Mouse (Mus musculus) embryonic facial prominence, embryonic 10.5 days (tissue): Measurements from ENCODE around the gene Nrip1. TPM values are rescaled to one million over a fixed set of nuclear protein-coding genes. Genes with fewer than 3 reads are reported as not detected.
A peak's percentile ranks its signal among the peaks of the same experiment; 100 is the strongest.

ENCODE experiments used
- DNase-seq: peaks from one replicate; pipeline ENCODE4 v3.0.0-alpha.2; 2017; ENCODE audit warnings: low spot score
- H3K27ac ChIP-seq: fragments of 300-500 bp; sonication (generic); replicated peaks from 2 replicates; pipeline ENCODE4 v1.5.1; 2016; ENCODE audit warnings: mild to moderate bottlenecking
- H3K27me3 ChIP-seq: fragments of 300-500 bp; sonication (generic); replicated peaks from 2 replicates; pipeline ENCODE4 v1.6.1; 2016; ENCODE audit warnings: low read depth, mild to moderate bottlenecking; ENCODE audit not compliant: poor library complexity, severe bottlenecking
- H3K36me3 ChIP-seq: fragments of 300-500 bp; sonication (generic); replicated peaks from 2 replicates; pipeline ENCODE4 v1.6.1; 2016; ENCODE audit warnings: mild to moderate bottlenecking, moderate library complexity
- H3K4me1 ChIP-seq: fragments of 300-500 bp; sonication (generic); 2 replicates; pipeline ENCODE4 v1.6.1; 2016
- H3K4me3 ChIP-seq: fragments of 300-500 bp; sonication (generic); 2 replicates; pipeline ENCODE4 v1.5.1; 2016; ENCODE audit warnings: mild to moderate bottlenecking, moderate library complexity
- H3K9me3 ChIP-seq: fragments of 300-500 bp; sonication (generic); 2 replicates; pipeline ENCODE4 v1.6.1; 2016; ENCODE audit warnings: mild to moderate bottlenecking
- WGBS: fragments of 180-500 bp; shearing (Covaris S2); methylation state at CpG from one replicate; pipeline ENCODE4 v1.1.7; 2016; 5-methylcytosine and 5-hydroxymethylcytosine counted together
- polyA plus RNA-seq: library from polyadenylated mRNA; unstranded; fragments of >200 nt; fragmentation: Nextera tagmentation; extraction: Ambion mirVana; gene quantifications from 2 replicates; pipeline ENCODE4 v1.2.1, GENCODE M21; 2016

Nrip1 gene
- polyA plus RNA-seq, 1 experiment from 2014 or later = 58.3 TPM

DNA sequence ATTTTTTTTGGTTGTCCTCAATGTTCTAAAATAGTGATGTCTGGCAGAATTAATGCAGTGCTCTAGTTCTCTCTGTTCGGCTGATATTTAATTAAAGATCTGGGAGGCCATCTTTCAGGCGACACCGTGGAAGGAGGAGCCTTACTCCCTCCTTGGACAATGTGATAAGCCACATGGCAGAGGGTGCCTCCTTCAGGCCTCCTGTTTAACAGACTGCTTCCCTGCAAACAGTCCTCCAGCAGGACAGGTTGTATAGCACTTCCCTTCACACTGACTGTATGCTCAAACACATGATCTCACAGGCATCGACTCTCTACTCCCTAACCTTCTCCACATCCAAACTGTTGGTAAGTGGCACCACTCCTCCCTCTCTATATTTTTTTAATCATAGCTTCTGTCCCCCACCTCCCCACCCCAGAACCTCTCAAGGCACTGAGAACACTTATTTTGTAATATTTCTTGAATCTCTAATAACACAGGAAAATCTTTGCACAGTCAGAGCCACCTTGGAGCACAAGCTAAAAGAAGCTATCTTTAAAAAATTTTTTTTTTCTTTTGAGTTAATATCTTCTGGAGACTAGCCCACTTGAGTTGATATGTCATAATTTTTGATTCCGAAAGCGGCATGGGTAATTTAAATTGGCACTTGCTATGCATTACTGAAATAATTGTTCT lies 3.4 kb downstream of the Nrip1 start:
- no peaks in the 10 kb centered on the region for H3K27me3 ChIP-seq
- H3K36me3 ChIP-seq = peaks cover 19% of the 10 kb centered on the region
- DNase-seq = peak; percentile 43
- H3K9me3 ChIP-seq = no peaks in the 10 kb centered on the region
- H3K4me1 ChIP-seq = peaks cover 50% of the 10 kb centered on the region
- H3K4me3 ChIP-seq = peak overlapping the region; percentile 93
- 32% methylated on average over 6 of the region's 6 CpGs for whole genome bisulfite sequencing
- no peak overlapping the region for H3K27ac ChIP-seq

DNA sequence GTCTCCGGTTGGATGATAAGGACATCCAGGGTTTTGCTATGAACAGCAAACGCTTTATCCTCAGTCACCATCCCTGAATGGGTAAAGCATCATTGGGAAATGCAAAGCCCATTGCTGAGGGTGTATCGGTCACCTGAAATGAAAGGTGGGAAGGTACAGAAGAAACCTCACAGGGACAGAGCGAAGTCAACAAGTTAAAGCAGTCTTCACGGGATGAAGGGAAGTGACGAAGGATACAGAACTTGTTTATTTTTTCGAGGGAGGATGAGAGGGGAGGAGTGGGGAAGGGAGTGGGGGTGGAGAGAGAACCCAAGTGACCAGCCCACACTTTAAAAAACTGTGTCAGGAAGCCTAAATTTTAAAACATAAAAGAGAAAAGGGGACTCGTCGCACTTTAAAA lies 4.4 kb downstream of the Nrip1 start:
- Histone ChIP-seq H3K27ac (no peak overlapping the region), H3K4me1 (peaks cover 50% of the 10 kb centered on the region), H3K4me3 (no peak overlapping the region), H3K27me3 (no peaks in the 10 kb centered on the region), H3K36me3 (peaks cover 20% of the 10 kb centered on the region), H3K9me3 (no peaks in the 10 kb centered on the region)
- 73% methylated on average over 9 of the region's 9 CpGs for WGBS
- DNase-seq = no peak

DNA sequence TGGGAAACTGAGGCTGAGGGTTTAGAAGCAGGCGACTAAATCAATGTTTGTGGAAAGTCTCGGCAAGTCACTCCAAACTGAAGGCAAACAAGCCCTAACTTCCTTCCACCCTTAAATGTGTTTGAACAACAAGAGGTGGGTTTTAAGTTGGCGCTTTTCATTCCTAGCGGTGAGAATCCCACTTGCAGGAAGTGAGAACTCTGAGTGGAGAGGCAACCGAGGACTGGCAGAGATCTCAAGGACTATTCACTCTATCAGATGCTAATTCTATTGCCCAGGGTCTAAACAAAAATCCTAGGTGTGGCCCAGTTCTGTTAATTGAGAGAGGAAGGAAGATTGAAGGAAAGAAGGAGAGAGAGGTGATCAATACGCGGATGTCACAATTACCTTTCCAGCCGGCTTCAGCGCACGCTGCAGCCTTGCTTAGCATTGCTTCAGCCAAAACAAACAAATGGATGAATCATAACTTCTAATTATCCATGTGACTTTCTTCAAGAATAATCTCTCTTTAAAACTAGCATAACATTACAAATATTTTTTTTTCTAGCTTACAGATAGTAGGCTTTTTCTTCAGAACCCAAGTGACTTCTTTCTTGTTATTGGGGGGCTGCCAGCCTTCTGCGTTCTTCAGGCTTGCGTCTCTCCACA lies 6.2 kb downstream of the Nrip1 start:
- H3K36me3 ChIP-seq = peaks cover 31% of the 10 kb centered on the region
- H3K9me3 ChIP-seq = no peaks in the 10 kb centered on the region
- no peak overlapping the region for H3K4me3 ChIP-seq
- H3K27ac ChIP-seq = no peak overlapping the region
- peaks cover 44% of the 10 kb centered on the region for H3K4me1 ChIP-seq
- no peak for DNase-seq
- 89% methylated on average over 12 of the region's 12 CpGs for WGBS
- no peaks in the 10 kb centered on the region for H3K27me3 ChIP-seq

- DNase-seq = no peak
- H3K27ac ChIP-seq = no peak overlapping the region
- H3K4me3 ChIP-seq = no peak overlapping the region
- 84% methylated on average over 17 of the region's 17 CpGs for WGBS
- H3K27me3 ChIP-seq = no peaks in the 10 kb centered on the region
- peaks cover 37% of the 10 kb centered on the region for H3K4me1 ChIP-seq
- peaks cover 40% of the 10 kb centered on the region for H3K36me3 ChIP-seq
- no peaks in the 10 kb centered on the region for H3K9me3 ChIP-seq
Observed at GRCm38 (mm10) chr16:76365790-76366406, 7.7 kb downstream of the Nrip1 start.

DNA sequence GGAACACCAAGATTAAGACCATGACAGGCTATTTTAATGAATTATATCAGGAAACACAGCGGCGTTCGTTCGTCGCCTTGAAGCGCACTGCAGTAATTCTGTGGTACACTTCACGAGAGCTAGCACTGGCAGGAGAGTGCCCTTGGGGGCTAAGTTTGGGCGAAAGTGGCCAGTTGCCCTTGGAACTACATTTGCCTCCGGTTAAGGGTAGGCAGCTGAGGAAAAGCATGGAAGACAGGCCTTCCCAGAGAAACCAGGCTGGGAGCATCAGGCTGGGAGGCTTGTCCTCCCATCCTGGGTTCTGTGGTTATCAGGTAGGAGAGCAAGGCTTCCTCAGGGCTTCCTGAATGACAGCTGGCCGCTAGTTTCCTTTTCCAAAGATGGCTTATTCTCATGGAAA lies 8.4 kb downstream of the Nrip1 start:
- no peak overlapping the region for H3K4me3 ChIP-seq
- no peak overlapping the region for H3K27ac ChIP-seq
- H3K36me3 ChIP-seq = peaks cover 43% of the 10 kb centered on the region
- 84% methylated on average over 10 of the region's 10 CpGs for WGBS
- peaks cover 30% of the 10 kb centered on the region for H3K4me1 ChIP-seq
- H3K27me3 ChIP-seq = no peaks in the 10 kb centered on the region
- H3K9me3 ChIP-seq = no peaks in the 10 kb centered on the region
- no peak for DNase-seq

DNA sequence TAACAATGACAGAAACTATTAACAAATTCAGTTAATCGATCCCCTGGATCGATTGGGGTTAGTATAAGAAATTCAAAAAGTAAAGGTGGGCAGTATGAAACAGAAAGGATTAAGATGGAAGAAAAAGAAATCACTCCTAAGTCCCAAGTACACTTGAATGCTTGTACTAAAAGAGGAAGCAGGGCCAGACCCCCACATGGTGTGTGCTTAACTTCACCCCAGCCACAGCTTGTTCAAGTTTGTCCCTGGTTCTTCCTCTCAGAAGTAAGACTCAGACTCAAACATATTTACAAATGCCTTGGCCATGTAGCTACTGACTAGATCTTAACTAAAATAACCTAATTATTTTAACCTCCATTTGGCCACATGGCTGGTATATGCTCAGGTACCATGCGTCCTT lies 10.0 kb downstream of the Nrip1 start:
- DNase-seq = no peak
- H3K36me3 ChIP-seq = peaks cover 44% of the 10 kb centered on the region
- WGBS = 97% methylated on average over 3 of the region's 3 CpGs
- H3K27me3 ChIP-seq = no peaks in the 10 kb centered on the region
- H3K4me3 ChIP-seq = no peak overlapping the region
- H3K4me1 ChIP-seq = peaks cover 19% of the 10 kb centered on the region
- H3K9me3 ChIP-seq = no peaks in the 10 kb centered on the region
- no peak overlapping the region for H3K27ac ChIP-seq

GRCm38 (mm10) chr16:76362982-76363381 lies 10.6 kb downstream of the Nrip1 start:
- no peak overlapping the region for H3K4me3 ChIP-seq
- H3K4me1 ChIP-seq = peaks cover 22% of the 10 kb centered on the region
- WGBS = 96% methylated on average over 12 of the region's 12 CpGs
- peaks cover 44% of the 10 kb centered on the region for H3K36me3 ChIP-seq
- H3K9me3 ChIP-seq = no peaks in the 10 kb centered on the region
- no peaks in the 10 kb centered on the region for H3K27me3 ChIP-seq
- H3K27ac ChIP-seq = no peak overlapping the region
- no peak for DNase-seq

GRCm38 (mm10) chr16:76360441-76360840 lies 13.2 kb downstream of the Nrip1 start:
- WGBS = 94% methylated on average over 6 of the region's 6 CpGs
- no peak overlapping the region for H3K4me3 ChIP-seq
- H3K27ac ChIP-seq = no peak overlapping the region
- H3K27me3 ChIP-seq = no peaks in the 10 kb centered on the region
- peaks cover 28% of the 10 kb centered on the region for H3K36me3 ChIP-seq
- no peak for DNase-seq
- H3K9me3 ChIP-seq = no peaks in the 10 kb centered on the region
- H3K4me1 ChIP-seq = peaks cover 20% of the 10 kb centered on the region

- Histone ChIP-seq H3K9me3 (no peaks in the 10 kb centered on the region), H3K27ac (no peak overlapping the region), H3K4me1 (peaks cover 19% of the 10 kb centered on the region), H3K4me3 (no peak overlapping the region), H3K36me3 (peaks cover 21% of the 10 kb centered on the region), H3K27me3 (no peaks in the 10 kb centered on the region)
- no peak for DNase-seq
- 64% methylated on average over 4 of the region's 4 CpGs for WGBS
Observed at GRCm38 (mm10) chr16:76358757-76359156, 14.9 kb downstream of the Nrip1 start.

- H3K36me3 ChIP-seq = peaks cover 19% of the 10 kb centered on the region
- H3K4me3 ChIP-seq = no peak overlapping the region
- no peaks in the 10 kb centered on the region for H3K27me3 ChIP-seq
- DNase-seq = no peak
- peaks cover 19% of the 10 kb centered on the region for H3K4me1 ChIP-seq
- H3K9me3 ChIP-seq = no peaks in the 10 kb centered on the region
- WGBS = 73% methylated on average over 18 of the region's 18 CpGs
- no peak overlapping the region for H3K27ac ChIP-seq
Observed at GRCm38 (mm10) chr16:76358128-76358748, 15.4 kb downstream of the Nrip1 start.

- Histone ChIP-seq H3K9me3 (no peaks in the 10 kb centered on the region), H3K27me3 (no peaks in the 10 kb centered on the region), H3K36me3 (peaks cover 21% of the 10 kb centered on the region), H3K4me1 (peaks cover 19% of the 10 kb centered on the region), H3K27ac (no peak overlapping the region), H3K4me3 (no peak overlapping the region)
- 95% methylated on average over 12 of the region's 12 CpGs for WGBS
- no peak for DNase-seq
Observed at GRCm38 (mm10) chr16:76357155-76357554, 16.5 kb downstream of the Nrip1 start.

DNA sequence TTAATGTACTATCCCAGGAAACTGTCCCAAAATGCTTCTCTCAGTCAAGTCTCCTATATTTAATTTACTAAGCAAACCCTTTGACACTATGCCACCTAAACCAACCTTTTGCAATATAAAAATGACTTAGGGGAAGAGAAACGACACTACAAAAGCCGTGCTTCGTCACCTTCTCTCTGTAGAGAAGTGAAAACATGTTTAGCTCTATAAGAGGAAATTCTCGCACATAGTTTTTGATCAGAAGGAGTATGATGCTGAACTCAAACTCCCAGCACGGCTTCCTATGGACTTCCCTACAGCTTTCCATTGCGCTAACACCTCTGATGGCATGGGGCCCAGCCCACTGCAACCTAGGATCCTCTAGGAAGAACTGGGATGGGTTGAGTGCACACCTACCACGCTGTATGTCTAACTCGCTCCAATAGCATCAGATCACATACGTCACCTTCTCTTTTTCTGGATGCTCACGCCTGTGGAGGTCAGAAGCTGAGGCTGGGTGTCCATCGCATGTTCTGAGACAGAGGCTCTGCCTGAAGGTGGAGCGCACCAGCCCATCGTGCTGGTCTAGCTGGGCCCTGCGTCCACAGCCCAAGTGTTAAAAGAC lies 17.6 kb downstream of the Nrip1 start:
- 93% methylated on average over 14 of the region's 14 CpGs for WGBS
- DNase-seq = no peak
- H3K4me3 ChIP-seq = no peak overlapping the region

More for the DNA sequence above, 17.6 kb downstream of the Nrip1 start:
- H3K36me3 ChIP-seq = peaks cover 24% of the 10 kb centered on the region
- H3K27ac ChIP-seq = no peak overlapping the region
- H3K4me1 ChIP-seq = peaks cover 19% of the 10 kb centered on the region
- H3K9me3 ChIP-seq = no peaks in the 10 kb centered on the region
- H3K27me3 ChIP-seq = no peaks in the 10 kb centered on the region
